Mouse (Mus musculus) cerebellum, adult 11 months (tissue): ENCODE measurements around the gene Fzr1.

Experiments
- DNase-seq: peaks from one replicate; pipeline ENCODE4 v3.0.0; 2022

Fzr1 gene

GRCm38 (mm10) chr10:81378553-81379182 is 352 bp upstream of the Fzr1 start:
- DNase-seq: peak; percentile 100

GRCm38 (mm10) chr10:81377362-81377664 is 1.0 kb downstream of the Fzr1 start:
- DNase-seq: no peak

GRCm38 (mm10) chr10:81376561-81377361 is 1.6 kb downstream of the Fzr1 start:
- DNase-seq: no peak

- no peak for DNase-seq
Observed at GRCm38 (mm10) chr10:81375322-81375721, 3.0 kb downstream of the Fzr1 start.

- no peak for DNase-seq
Observed at GRCm38 (mm10) chr10:81367207-81367495, 11.2 kb downstream of the Fzr1 start.

GRCm38 (mm10) chr10:81366477-81367206 is 11.7 kb downstream of the Fzr1 start:
- no peak for DNase-seq

GRCm38 (mm10) chr10:81365672-81366476 is 12.4 kb downstream of the Fzr1 start, which contains the start of gene 4930404N11Rik:
Gene 4930404N11Rik, minus strand, starts transcription at chr10:81365816.
- DNase-seq: no peak

- DNase-seq: no peak
Observed at GRCm38 (mm10) chr10:81365073-81365472, 13.2 kb downstream of the Fzr1 start.

- DNase-seq: no peak
Observed at GRCm38 (mm10) chr10:81364666-81365065, 13.7 kb downstream of the Fzr1 start.

- DNase-seq: no peak
Observed at GRCm38 (mm10) chr10:81363436-81364346, 14.6 kb downstream of the Fzr1 start.

- DNase-seq: no peak
Observed at GRCm38 (mm10) chr10:81362336-81362949, 15.9 kb downstream of the Fzr1 start.

GRCm38 (mm10) chr10:81360721-81361120 is 17.6 kb downstream of the Fzr1 start:
- DNase-seq: no peak

- no peak for DNase-seq
Observed at GRCm38 (mm10) chr10:81358841-81359240, 19.5 kb downstream of the Fzr1 start.

- DNase-seq: no peak
Observed at GRCm38 (mm10) chr10:81358209-81358608, 20.1 kb downstream of the Fzr1 start.

GRCm38 (mm10) chr10:81356991-81357844 is 21.1 kb downstream of the Fzr1 start, which contains the start of gene Mfsd12:
Gene Mfsd12, plus strand, starts transcription at chr10:81357491.
- peak; percentile 89 for DNase-seq

- DNase-seq: no peak
Observed at GRCm38 (mm10) chr10:81356352-81356990, 21.8 kb downstream of the Fzr1 start.

GRCm38 (mm10) chr10:81355533-81355932 is 22.8 kb downstream of the Fzr1 start:
- DNase-seq: no peak

GRCm38 (mm10) chr10:81354738-81355477 is 23.4 kb downstream of the Fzr1 start:
- DNase-seq: no peak

GRCm38 (mm10) chr10:81351678-81352291 is 26.5 kb downstream of the Fzr1 start:
- no peak for DNase-seq
